Mouse (Mus musculus): Measurements from ENCODE around the gene Ypel2.

DNA sequence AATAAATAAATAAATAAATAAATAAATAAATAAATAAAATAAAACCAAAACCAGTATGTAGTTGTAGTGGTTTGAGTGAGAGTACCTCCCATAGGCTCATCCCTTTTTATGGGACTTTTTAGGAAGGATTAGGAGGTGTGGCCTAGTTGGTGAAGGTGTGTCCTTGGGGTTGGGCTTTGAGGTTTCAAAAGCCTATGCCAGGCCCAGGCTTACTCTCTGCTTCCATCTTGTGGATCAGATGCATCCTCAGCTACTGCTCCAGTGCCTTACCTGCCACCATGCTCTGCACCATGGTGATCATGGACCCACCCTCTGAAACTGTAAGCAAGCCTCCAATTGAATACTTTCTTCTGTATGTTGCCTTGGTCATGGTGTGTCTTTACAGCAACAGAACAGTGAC, 28.0 kb upstream of the Ypel2 start:
- TF ChIP-seq CTCF (IDR thresholded peaks at IDR 0.05; ENCODE audit: control insufficient read depth, insufficient read depth, low read length) (no peak), POLR2A (IDR thresholded peaks at IDR 0.05; ENCODE audit: borderline replicate concordance, control insufficient read depth, low read depth, low read length) (no peak)
